Mouse (Mus musculus) layer of hippocampus, adult 2 months (tissue): ENCODE measurements around the gene Riok1. TPM values are rescaled to one million over a fixed set of nuclear protein-coding genes. Genes with fewer than 3 reads are reported as not detected.
A peak's percentile ranks its signal among the peaks of the same experiment; 100 is the strongest.

Experiments
- DNase-seq, 2 experiments: peaks; one replicate each; pipeline ENCODE4 v3.0.0; 2022; ENCODE audit warnings: low spot score in 2 of 2
- H3K27ac ChIP-seq: fragments of 200-600 bp; 2 replicates; pipeline ENCODE4 v1.8.1; 2022
- H3K4me3 ChIP-seq: fragments of 200-600 bp; 2 replicates; pipeline ENCODE4 v1.8.1; 2022; ENCODE audit warnings: mild to moderate bottlenecking
- CTCF ChIP-seq: fragments of 200-600 bp; conservative IDR thresholded peaks from 2 replicates; pipeline ENCODE4 v1.8.1; 2022; ENCODE audit warnings: antibody characterized with exemption, mild to moderate bottlenecking, moderate library complexity
- microRNA-seq, 2 experiments: library from miRNA; unstranded; fragments of <30 nt; microRNA quantifications; one replicate each; pipeline ENCODE4 v1.2.0; 2021
- total RNA-seq, 2 experiments: library from RNA; stranded (reverse); gene quantifications; 2 replicates each; pipeline ENCODE4 v1.2.3; 2021

The Riok1 gene
- total RNA-seq, 2 experiments from 2014 or later, result 26.2 to 27.3 TPM

DNA sequence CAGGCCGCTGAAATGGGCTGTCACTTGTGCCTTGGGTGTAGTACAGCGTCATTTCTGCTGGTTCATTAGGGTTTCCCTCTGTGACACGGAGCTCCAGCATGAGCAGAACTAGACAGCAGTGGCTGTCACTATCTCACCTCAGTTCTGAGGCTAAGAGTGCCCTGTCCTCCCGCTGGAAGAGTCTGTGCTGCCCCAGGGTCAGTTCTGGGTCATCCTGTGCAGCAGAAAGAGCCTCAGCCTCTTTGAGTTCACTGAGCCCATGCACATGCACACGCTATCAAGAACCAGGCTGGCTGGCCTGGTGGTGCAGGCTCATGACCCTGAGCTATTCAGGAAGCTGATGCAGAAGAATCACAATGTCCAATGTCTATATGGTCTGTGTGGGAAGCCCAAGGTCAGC is 37.6 kb downstream of the Riok1 start:
- no peak overlapping the region for H3K4me3 ChIP-seq
- no peak for DNase-seq
- no peak overlapping the region for H3K27ac ChIP-seq
- TF ChIP-seq CTCF, result no peak

DNA sequence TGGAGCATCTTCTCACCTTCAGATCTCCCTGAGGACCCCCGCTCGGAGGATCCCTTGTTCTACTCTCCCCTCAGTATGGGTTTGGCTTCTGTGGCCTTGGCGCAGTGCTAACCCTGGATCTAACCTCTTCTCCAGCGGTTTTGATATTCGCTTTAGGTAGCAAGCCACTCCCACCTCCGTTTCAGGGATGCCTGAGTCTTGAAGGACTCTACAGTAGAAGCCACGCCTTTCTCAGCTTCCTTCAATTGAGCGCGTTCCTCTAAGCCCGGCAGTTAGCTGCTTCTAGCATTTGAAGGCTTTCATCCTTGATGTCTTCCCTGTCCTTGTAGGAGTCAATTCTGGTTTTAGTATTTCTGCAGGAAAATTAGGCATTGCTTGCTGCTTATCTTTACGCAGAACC is 40.3 kb downstream of the Riok1 start:
- no peak for DNase-seq
- no peak overlapping the region for H3K27ac ChIP-seq
- no peak for TF ChIP-seq CTCF
- no peak overlapping the region for H3K4me3 ChIP-seq

DNA sequence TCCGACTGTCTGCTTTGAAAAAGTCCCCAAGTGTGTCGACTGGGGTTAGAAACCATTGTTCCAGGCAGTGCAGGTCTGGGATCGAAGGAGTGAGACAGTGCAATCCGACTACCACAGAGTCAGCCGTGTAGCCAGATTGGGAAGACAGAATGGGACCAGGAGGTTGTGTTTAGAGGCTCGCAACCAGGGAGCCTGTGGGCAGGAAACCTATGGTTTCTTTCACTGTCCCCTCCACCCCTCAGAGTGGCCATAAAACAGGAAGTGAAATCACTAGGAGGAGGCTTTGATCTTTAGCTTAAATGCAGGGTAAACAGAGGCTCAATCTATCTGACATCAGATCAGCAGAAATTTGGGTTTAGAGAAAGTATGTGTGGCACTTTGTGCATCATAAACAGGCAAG is 42.0 kb downstream of the Riok1 start:
- no peak for TF ChIP-seq CTCF
- no peak overlapping the region for H3K27ac ChIP-seq
- H3K4me3 ChIP-seq, result no peak overlapping the region
- DNase-seq, result no peak

DNA sequence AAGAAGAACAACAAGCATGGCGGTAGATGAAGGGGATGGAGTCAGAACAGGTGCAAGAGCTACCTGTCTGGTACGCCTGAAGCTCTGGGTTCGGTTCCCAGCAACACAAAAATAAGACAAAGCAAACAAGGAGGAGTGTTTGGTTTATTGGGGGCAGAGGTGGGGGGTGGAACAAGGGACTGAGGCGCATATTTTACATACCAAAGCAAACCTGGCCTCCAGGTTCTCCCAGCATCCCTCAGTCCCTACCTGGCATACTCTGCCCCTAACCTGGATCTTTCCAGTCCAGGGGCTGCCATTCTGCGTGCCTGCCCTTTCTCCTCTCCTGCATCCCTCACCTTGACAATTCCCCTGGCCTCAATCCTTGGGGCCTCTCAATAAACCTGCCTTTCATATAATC is 42.6 kb downstream of the Riok1 start:
- DNase-seq, result no peak
- TF ChIP-seq CTCF, result no peak
- no peak overlapping the region for H3K27ac ChIP-seq
- H3K4me3 ChIP-seq, result no peak overlapping the region

DNA sequence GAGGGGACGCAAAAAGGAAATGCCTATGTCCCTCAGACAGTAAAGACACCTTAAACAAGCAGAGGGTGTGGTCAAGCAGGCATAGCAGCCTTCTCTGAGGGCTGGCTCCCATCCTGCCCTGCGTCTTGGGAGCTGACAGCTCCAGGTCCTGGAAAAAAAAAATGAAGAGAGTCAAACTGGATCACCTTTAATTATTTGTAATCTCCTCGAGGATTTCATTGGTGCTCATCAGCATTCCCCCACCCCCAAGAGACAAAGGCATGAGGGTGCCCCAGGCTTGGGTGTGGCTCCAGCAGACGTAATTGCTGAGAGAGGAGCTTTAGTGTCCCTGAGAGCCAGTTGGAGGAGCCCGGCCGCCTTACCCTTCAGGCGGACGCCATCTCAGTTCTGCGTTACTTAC is 43.2 kb downstream of the Riok1 start:
- TF ChIP-seq CTCF, result no peak
- Histone ChIP-seq H3K4me3 (no peak overlapping the region), H3K27ac (no peak overlapping the region)
- no peak for DNase-seq

DNA sequence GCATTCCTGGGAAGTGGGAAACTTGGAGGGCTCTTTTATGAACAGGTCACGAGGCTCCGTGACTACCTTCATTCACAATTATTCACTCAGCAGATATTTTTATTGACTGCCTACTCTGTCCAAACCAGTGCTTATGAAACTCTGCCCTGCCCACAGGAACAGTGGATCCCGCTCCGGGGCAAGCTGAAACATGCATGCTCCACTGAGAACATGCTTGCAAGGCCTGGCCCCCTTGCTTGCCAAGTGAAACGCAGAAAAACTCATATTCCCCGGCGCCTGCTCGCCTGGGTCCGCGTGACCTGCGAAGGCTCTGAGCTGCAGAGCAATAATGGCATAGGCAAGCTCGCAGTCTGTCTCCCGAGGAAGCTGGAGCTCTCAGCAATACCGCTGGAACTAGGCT is 43.9 kb downstream of the Riok1 start:
- Histone ChIP-seq H3K4me3 (no peak overlapping the region), H3K27ac (no peak overlapping the region)
- no peak for TF ChIP-seq CTCF
- DNase-seq, result no peak

DNA sequence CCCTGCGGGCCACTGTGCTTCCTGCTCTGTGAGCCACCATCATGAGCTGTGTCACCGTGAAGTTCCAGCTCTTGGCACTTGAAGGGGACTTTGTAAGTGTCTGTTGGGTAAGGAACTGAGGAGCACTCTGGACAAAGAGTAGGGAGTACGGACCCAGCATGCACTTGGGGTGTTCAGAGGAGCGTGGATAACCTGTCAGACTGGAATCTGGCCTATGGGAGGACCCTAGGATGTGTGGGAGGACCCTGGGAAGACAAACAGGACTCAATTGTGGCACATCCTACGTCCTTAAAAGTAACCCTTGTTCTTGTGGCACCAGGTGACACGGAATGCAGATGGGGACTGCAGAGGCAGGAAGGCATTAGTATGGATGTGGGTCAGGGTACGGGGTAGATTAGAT is 44.4 kb downstream of the Riok1 start:
- TF ChIP-seq CTCF, result no peak
- H3K4me3 ChIP-seq, result no peak overlapping the region
- no peak overlapping the region for H3K27ac ChIP-seq
- DNase-seq, result no peak

DNA sequence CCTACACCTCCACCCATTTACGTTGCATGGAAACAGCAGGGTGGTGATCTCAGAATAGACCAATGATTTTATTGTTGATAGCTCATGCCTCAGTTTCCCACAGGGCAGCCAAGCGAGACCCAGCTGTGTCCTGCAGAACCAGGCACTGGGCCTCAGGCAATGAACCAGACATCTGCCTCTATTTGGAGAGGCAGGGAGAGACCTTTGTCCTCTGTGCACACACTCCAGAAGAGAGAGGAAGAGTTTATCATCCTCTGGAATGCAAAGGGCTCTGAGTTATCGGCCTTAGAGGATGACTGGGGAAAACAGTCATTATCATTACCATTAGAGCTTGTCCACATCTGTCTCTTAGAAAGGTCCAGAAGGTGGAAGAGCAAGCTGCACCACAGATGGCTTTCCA is 49.9 kb downstream of the Riok1 start:
- DNase-seq, result no peak
- TF ChIP-seq CTCF, result no peak

DNA sequence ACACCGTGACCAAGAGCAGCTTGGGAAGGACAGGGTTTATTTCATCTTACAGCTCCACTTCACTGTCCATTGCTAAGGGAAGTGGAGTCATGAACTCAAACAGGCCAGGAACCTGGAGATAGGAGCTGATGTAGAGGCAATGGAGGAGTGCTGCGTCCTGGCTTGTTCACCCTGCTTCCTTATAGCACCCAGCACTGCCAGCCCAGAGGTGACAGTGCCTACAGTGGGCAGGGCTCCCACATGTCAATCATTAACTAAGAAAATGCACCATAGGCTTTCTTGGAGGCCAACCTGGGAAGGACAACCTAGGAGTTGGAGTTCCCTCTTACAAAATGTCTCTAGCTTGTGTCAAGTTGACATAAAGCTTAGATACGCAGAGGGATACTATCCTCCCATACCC is 51.2 kb downstream of the Riok1 start:
- TF ChIP-seq CTCF, result no peak
- H3K4me3 ChIP-seq, result no peak overlapping the region
- H3K27ac ChIP-seq, result no peak overlapping the region
- DNase-seq, result no peak

More for the DNA sequence above, 49.9 kb downstream of the Riok1 start:
- no peak overlapping the region for H3K4me3 ChIP-seq
- H3K27ac ChIP-seq, result no peak overlapping the region

DNA sequence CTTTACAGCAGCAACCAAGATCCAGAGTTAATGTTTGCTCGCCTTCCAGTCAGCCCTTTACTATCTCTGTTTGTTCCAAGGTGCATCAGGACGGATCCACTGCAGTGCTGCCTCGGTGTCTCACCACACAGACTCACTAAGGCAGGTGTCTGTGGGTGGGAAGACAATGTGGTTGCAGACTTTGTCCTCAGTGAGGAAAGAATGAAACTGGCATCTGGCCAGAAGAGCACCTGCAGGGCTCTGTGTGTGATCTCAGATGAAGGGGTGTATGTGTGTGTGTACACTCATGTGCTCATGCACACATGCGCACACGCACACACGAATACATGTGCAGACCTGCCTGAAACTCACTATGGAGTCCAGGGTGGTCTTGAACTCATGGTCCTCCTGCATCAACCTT is 52.7 kb downstream of the Riok1 start:
- Histone ChIP-seq H3K27ac (no peak overlapping the region), H3K4me3 (no peak overlapping the region)
- TF ChIP-seq CTCF, result no peak
- DNase-seq, result no peak

DNA sequence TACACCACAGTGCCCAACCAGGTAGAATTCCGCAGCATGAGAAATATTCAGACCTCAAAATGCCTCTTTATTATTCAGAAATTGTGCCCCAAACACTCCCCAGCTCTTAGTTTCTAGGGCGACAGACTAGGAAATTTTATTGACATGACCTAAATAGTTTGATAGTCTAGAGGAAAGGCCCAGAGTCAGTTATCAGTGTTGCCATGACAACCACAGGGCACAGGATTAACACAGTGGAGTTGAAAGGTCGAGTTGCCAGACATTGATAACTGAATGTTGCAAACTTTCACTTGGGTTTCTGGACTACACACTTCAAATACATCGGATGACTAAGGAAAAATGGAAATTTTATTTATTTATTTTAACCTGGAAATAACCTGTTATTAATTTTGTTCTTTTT is 53.1 kb downstream of the Riok1 start:
- H3K27ac ChIP-seq, result no peak overlapping the region
- no peak overlapping the region for H3K4me3 ChIP-seq
- TF ChIP-seq CTCF, result no peak
- no peak for DNase-seq

DNA sequence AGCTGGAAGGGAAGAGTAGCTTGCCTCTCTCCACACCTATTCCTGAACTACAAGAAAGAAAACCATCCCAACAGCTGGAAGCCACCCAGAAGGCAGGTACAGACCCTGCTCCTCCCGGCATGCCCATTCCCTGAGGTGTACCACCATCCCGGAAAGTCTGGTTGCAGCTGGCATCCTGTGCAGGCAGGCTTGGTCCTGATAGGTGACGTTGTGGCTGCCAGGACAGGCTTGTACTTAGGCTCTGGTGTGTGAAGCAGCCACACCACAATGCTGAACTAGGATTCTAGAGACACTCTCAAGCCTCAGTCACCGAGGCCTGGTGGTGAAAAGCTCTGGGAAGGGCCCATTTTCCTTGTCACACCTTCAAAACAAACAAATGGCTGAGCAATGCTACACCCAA is 59.4 kb downstream of the Riok1 start:
- no peak overlapping the region for H3K27ac ChIP-seq
- no peak for DNase-seq
- no peak overlapping the region for H3K4me3 ChIP-seq
- TF ChIP-seq CTCF, result no peak

DNA sequence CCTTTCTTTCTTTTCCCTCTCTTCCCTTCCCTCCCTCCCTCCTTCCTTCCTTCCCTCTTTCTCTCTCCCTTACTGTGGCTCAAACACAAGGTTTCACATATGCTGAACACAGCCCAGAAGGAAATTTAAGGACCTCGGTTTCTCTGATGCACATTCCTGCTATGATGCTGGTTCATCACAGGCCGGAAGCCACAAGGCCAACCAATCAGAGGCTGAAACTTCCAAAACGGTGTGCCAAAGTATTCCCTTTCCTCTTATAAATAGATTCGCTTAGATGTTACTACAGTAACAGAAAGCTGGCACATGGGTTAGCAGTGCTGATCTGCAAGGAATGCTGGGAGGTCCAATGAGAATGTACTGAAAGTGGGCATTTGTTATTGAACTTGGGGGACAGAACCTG is 66.6 kb downstream of the Riok1 start:
- peak overlapping the region; percentile 59 for H3K27ac ChIP-seq
- TF ChIP-seq CTCF, result no peak
- no peak overlapping the region for H3K4me3 ChIP-seq
- DNase-seq, result peak; percentile 16

DNA sequence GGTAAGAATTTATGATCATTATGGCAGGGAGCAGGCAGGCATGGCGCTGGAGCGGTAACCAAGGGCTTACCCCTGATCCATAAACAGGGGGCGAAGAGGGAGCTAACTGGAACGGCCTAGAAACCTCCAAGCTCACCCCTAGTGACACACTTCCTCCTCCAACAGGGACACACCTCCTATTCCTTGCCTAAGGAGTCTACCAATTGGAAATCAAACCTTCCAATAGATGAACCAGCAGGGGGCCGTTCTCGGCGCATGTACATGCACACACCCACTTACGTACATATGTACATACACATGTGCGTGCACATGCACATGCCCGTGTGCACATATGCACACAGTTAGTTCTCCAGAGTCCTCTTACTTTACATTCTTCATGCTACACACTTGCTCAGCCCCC is 67.7 kb downstream of the Riok1 start:
- DNase-seq, result no peak
- no peak overlapping the region for H3K27ac ChIP-seq
- no peak overlapping the region for H3K4me3 ChIP-seq
- TF ChIP-seq CTCF, result no peak

DNA sequence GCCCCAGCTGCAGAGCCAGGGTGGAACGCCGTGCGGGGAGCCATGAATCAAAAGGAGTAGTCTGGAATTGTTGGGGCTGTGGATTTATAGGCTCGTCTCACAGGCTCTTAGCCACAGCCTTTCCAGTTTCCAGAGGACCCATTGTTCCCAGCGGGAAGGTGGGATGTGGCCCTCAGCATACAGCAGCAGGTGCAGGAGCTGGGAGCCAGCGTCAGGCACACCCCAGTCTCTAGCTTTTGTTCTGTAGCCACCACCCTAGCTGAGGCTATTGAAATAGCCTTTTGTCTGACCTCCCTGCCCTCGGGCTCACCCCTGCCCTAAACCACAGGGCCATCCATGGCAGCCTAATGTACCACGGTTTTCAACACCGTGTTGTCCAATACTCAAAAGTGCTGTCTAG is 72.3 kb downstream of the Riok1 start:
- no peak overlapping the region for H3K27ac ChIP-seq
- DNase-seq, result no peak
- H3K4me3 ChIP-seq, result no peak overlapping the region
- no peak for TF ChIP-seq CTCF

Small RNA genes lying within 50 kb of the gene (microRNA-seq; reads per million reads assigned to microRNA genes)
- gene Gm27387, result 0 reads per million in 2 experiments

Other genes with a start within 250 kb of the Riok1 start
- 10 to 100 TPM; 86.8 to 92.0 TPM for gene Ssr1, start 42.8 kb upstream of the Riok1 start, total RNA-seq
- gene Cage1, start 74 bp downstream of the Riok1 start, total RNA-seq, result 1 to 10 TPM; 4.7 to 5.5 TPM
- gene Dsp, start 114.3 kb downstream of the Riok1 start, total RNA-seq, result 10 to 100 TPM; 14.2 to 14.7 TPM
- 10 to 100 TPM; 23.1 to 26.9 TPM for gene Snrnp48, start 167.9 kb downstream of the Riok1 start, total RNA-seq